In the genomic region with DNA sequence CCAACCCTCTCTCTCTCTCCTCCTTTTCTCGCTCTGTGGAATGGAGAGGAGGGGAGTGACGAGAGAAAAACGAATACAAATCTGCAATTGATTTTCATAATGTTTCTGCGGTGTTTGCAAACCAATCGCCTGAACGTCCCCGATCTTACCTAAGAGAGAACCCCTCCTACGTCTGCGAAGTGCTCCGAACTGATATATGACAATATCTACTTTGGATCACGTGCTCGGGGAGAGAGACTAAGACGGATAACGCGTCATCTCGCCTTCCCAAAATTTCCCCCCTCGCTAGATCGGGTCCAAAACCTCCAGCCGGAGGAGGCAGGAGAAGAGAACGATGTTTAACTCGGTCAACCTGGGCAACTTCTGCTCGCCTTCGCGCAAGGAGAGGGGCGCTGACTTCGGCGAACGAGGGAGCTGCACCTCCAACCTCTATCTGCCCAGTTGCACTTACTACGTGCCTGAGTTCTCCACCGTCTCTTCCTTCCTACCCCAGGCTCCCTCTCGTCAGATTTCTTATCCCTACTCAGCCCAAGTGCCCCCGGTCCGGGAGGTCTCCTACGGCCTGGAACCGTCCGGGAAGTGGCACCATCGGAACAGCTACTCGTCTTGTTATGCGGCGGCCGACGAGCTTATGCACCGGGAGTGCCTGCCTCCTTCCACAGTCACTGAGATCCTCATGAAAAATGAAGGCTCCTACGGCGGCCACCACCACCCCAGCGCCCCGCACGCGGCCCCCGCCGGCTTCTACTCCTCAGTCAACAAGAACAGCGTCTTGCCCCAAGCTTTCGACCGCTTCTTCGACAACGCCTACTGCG, we compare ENCODE assay signal across 17 mouse cellular contexts. TPM values are rescaled to one million over a fixed set of nuclear protein-coding genes. Genes with fewer than 3 reads are reported as not detected.
A peak's percentile ranks its signal among the peaks of the same experiment; 100 is the strongest.
DNase-seq lines count a peak whose midpoint lies in the region; ATAC-seq and TF ChIP-seq lines count a peak whose summit lies in the region.
"Had no signal": no experiment of that assay in that cellular context is flagged by ENCODE, and none has a peak within 500 bp of the region (broad histone marks: within the 10 kb centered on the region; RNA-seq: fewer than 3 reads in every experiment).

Hoxc11 (plus strand) TSS at position 236 of the 815 bp plus-strand sequence.

- peaks cover 85% of the 10 kb centered on the region for H3K27me3 ChIP-seq in limb, embryonic 14.5 days (ENCODE audit: control insufficient read depth, insufficient read depth, low read length)

- H3K9ac ChIP-seq in limb, embryonic 14.5 days (ENCODE audit: low read depth, low read length, severe bottlenecking), result peak within 1 kb of the TSS; percentile 70
- H3K9ac ChIP-seq: forebrain, embryonic 12.5 days had no signal

- H3K9me3 ChIP-seq in limb, embryonic 14.5 days (ENCODE audit: control insufficient read depth, low read length), result no peaks in the 10 kb centered on the region
- H3K9me3 ChIP-seq: forebrain, embryonic 12.5 days; midbrain, embryonic 10.5 days had no signal

- no peak for TF ChIP-seq POLR2A in limb, embryonic 14.5 days (IDR thresholded peaks at IDR 0.05; ENCODE audit: borderline replicate concordance, extremely low read depth, insufficient read depth, insufficient read length)

- intact Hi-C loops in gastrocnemius, adult 2 months (cut with DNase I), result no loop called here

- DNase-seq in gastrocnemius, adult 18-20 months (ENCODE audit: low spot score), result peak; percentile 40
- no peak for DNase-seq in gastrocnemius, postnatal 10 days
- DNase-seq in 3134 (ENCODE audit: extremely low read depth, insufficient read length, low spot score), result peak; percentile 81
- peak; percentile 66 for DNase-seq in gastrocnemius, adult 2 months
- no peak for DNase-seq in limb, embryonic 14.5 days (ENCODE audit: low spot score)
- DNase-seq in left cerebral cortex, adult 11 months (ENCODE audit: low spot score), result no peak
- DNase-seq in embryo, embryonic 10.5 days (ENCODE audit: low spot score), result no peak
- DNase-seq in cerebellum, adult 11-12 months, result no peak
- DNase-seq: lung, adult 18-20 months had no signal

- H3K4me2 ChIP-seq in limb, embryonic 14.5 days (replicated peaks; ENCODE audit: low read depth, low read length, severe bottlenecking), result peak within 1 kb of the TSS; percentile 39
- H3K4me2 ChIP-seq: forebrain, embryonic 12.5 days had no signal

- H3K4me1 ChIP-seq in limb, embryonic 14.5 days (ENCODE audit: control insufficient read depth, insufficient read depth, low read length), result no peaks in the 10 kb centered on the region; the same call in 1 of the 2 replicates
- H3K4me1 ChIP-seq: forebrain, embryonic 12.5 days had no signal

- TF ChIP-seq CTCF in gastrocnemius, adult 2 months (IDR thresholded peaks at IDR 0.05), result no peak; the same call in 1 of the 2 replicates

- under 1% methylated on average over 52 of the region's 57 CpGs for WGBS in limb, embryonic 14.5 days

- H3K4me3 ChIP-seq in gastrocnemius, adult 2 months, result peak within 1 kb of the TSS; percentile 87
- H3K4me3 ChIP-seq in limb, embryonic 14.5 days (replicated peaks; ENCODE audit: low read length), result peak within 1 kb of the TSS; percentile 44
- H3K4me3 ChIP-seq: forebrain, embryonic 12.5 days; midbrain, embryonic 10.5 days had no signal

- no peaks in the 10 kb centered on the region for H3K36me3 ChIP-seq in limb, embryonic 14.5 days (ENCODE audit: control insufficient read depth, insufficient read depth, low read length)
- H3K36me3 ChIP-seq: forebrain, embryonic 12.5 days; midbrain, embryonic 10.5 days had no signal

- H3K27ac ChIP-seq in gastrocnemius, adult 2 months, result peak within 1 kb of the TSS; percentile 96
- peak within 1 kb of the TSS; percentile 71 for H3K27ac ChIP-seq in limb, embryonic 14.5 days (replicated peaks; ENCODE audit: low read depth, low read length)
- H3K27ac ChIP-seq: forebrain, embryonic 12.5 days; midbrain, embryonic 10.5 days; stomach, postnatal 0 days had no signal

- ATAC-seq in limb, embryonic 14.5 days (ENCODE audit: low FRiP score, low read depth), result no peak

RNA-seq across cellular contexts. Expression of gene Hoxc11, which starts in this region (rescaled TPM):
- 1 to 10 TPM; 6.7 to 8.3 TPM for total RNA-seq in gastrocnemius, adult 18-20 months (2021)
- total RNA-seq in gastrocnemius, postnatal 10 days (2021), result 1 to 10 TPM; 8.4 to 9.6 TPM
- 10 to 100 TPM in 1 of 2 experiments, 1 to 10 TPM in 1; 6.9 to 11.7 TPM for total RNA-seq in gastrocnemius, adult 2 months (2021)
- 7.4 and 7.6 TPM in 2 replicates for polyA plus RNA-seq in limb, embryonic 14.5 days (2012; rRNA removed)
- polyA plus RNA-seq in limb, embryonic 14.5 days (2014; fragmentation: Nextera tagmentation; extraction: Ambion mirVana), result 1.4 TPM in 2 replicates
- total RNA-seq: adrenal gland, adult 18-20 months; heart, postnatal 25 days; left cerebral cortex, adult 8-10 months had no signal
- polyA plus RNA-seq: cortical plate, adult 2 months; forebrain, embryonic 12.5 days; midbrain, embryonic 10.5 days; small intestine, adult 2 months; stomach, postnatal 0 days had no signal

Comparison
In these comparisons a context has a peak if more than half of its experiments do, and no peak if none do; other contexts are left out.
1. DNase-seq: peak in gastrocnemius, adult 18-20 months (single experiment), 3134 (single experiment) and gastrocnemius, adult 2 months (single experiment); none in gastrocnemius, postnatal 10 days (single experiment), limb, embryonic 14.5 days (single experiment), left cerebral cortex, adult 11 months (single experiment), embryo, embryonic 10.5 days (single experiment) and cerebellum, adult 11-12 months (single experiment).